Mouse (Mus musculus) adrenal gland (tissue): ENCODE measurements around the gene Tfam.

Experiments
- intact Hi-C: fragments of 180-260 bp; cut with DNase I; formaldehyde crosslinking; loops from one replicate; pipeline ENCODE4 v1.15.1; 2025
- long read RNA-seq, 2 experiments: library from polyadenylated mRNA; unstranded; transcript quantifications; one replicate each; pipeline ENCODE4 v2.0.0; 2020; ENCODE audit warnings: borderline replicate concordance in 1 of 2; ENCODE audit not compliant: insufficient replicate concordance in 1 of 2

Gene Tfam
- long read RNA-seq, experiment 1, full-length matches to known transcripts, result 22 of 29 reads
- long read RNA-seq, experiment 1, partial matches to known transcripts, result 2 of 29 reads
- long read RNA-seq, experiment 1, other reads (novel, unspliced or antisense), result 5 of 29 reads
- long read RNA-seq, experiment 2, full-length matches to known transcripts, result 15 of 22 reads
- long read RNA-seq, experiment 2, partial matches to known transcripts, result 4 of 22 reads
- long read RNA-seq, experiment 2, other reads (novel, unspliced or antisense), result 3 of 22 reads

- intact Hi-C loops, result no loop called here
These were observed at the start of gene Tfam for GRCm38 (mm10) chr10:71238240-71238554. Gene Tfam, minus strand, starts transcription at chr10:71238280.

GRCm38 (mm10) chr10:71285126-71285580, 47.1 kb upstream of the Tfam start, which contains the start of gene Ube2d1:
Gene Ube2d1, minus strand, starts transcription at chr10:71285262.
- intact Hi-C loops, result no loop called here

- intact Hi-C loops, result no loop called here
These were observed 46.5 kb upstream of the Tfam start for GRCm38 (mm10) chr10:71284511-71285125.

- intact Hi-C loops, result no loop called here
These were observed 46.0 kb upstream of the Tfam start for GRCm38 (mm10) chr10:71284131-71284510.

GRCm38 (mm10) chr10:71273008-71273739, 35.1 kb upstream of the Tfam start:
- intact Hi-C loops, result no loop called here

- intact Hi-C loops, result no loop called here
These were observed 29.9 kb upstream of the Tfam start for GRCm38 (mm10) chr10:71267973-71268372.

GRCm38 (mm10) chr10:71267511-71267910, 29.4 kb upstream of the Tfam start:
- intact Hi-C loops, result no loop called here

- intact Hi-C loops, result no loop called here
These were observed 27.0 kb upstream of the Tfam start for GRCm38 (mm10) chr10:71265067-71265466.

- intact Hi-C loops, result no loop called here
These were observed 23.6 kb upstream of the Tfam start for GRCm38 (mm10) chr10:71261637-71262036.

- intact Hi-C loops, result no loop called here
These were observed 20.9 kb upstream of the Tfam start for GRCm38 (mm10) chr10:71258943-71259342.

GRCm38 (mm10) chr10:71258516-71258915, 20.4 kb upstream of the Tfam start:
- intact Hi-C loops, result no loop called here

- intact Hi-C loops, result no loop called here
These were observed 15.1 kb upstream of the Tfam start for GRCm38 (mm10) chr10:71253147-71253546.

- intact Hi-C loops, result no loop called here
These were observed 14.3 kb upstream of the Tfam start for GRCm38 (mm10) chr10:71252421-71252820.

GRCm38 (mm10) chr10:71251846-71252245, 13.8 kb upstream of the Tfam start:
- intact Hi-C loops, result no loop called here

- intact Hi-C loops, result no loop called here
These were observed 13.2 kb upstream of the Tfam start for GRCm38 (mm10) chr10:71251256-71251655.

GRCm38 (mm10) chr10:71250472-71250871, 12.4 kb upstream of the Tfam start:
- intact Hi-C loops, result no loop called here

GRCm38 (mm10) chr10:71249086-71249880, 11.2 kb upstream of the Tfam start:
- intact Hi-C loops, result no loop called here

- intact Hi-C loops, result no loop called here
These were observed 8.9 kb upstream of the Tfam start for GRCm38 (mm10) chr10:71246956-71247355.

- intact Hi-C loops, result no loop called here
These were observed 1.5 kb upstream of the Tfam start for GRCm38 (mm10) chr10:71239479-71240120.

GRCm38 (mm10) chr10:71237516-71238239, 402 bp downstream of the Tfam start:
- intact Hi-C loops, result no loop called here
